Comparison of ENCODE assay signal across 14 mouse cellular contexts in genomic region chr4:88994486-88994885, GRCm38 (mm10).
"Had no signal": no experiment of that assay in that cellular context is flagged by ENCODE, and none has a peak within 500 bp of the region (broad histone marks: within the 10 kb centered on the region; RNA-seq: fewer than 3 reads in every experiment).

No protein-coding gene starts in this region.

- H3K4me3 ChIP-seq: kidney, embryonic 15.5 days; layer of hippocampus, adult 2 months; left cerebral cortex, adult 2 months; liver, embryonic 13.5 days; megakaryocyte, embryonic 14.5 days had no signal

- H3K9me3 ChIP-seq: kidney, embryonic 15.5 days; liver, embryonic 13.5 days; megakaryocyte, embryonic 14.5 days had no signal

- H3K27ac ChIP-seq: kidney, embryonic 15.5 days; layer of hippocampus, adult 2 months; left cerebral cortex, adult 2 months; liver, embryonic 13.5 days; macrophage had no signal

- DNase-seq: kidney, postnatal 10 days; layer of hippocampus, adult 9-11 months; liver, embryonic 13.5 days; lung, embryonic 14.5 days; midbrain, embryonic 14.5 days; thymus, adult 18-20 months; thymus, postnatal 36 days had no signal

- H3K27me3 ChIP-seq: kidney, embryonic 15.5 days; liver, embryonic 13.5 days; megakaryocyte, embryonic 14.5 days had no signal

- H3K36me3 ChIP-seq: kidney, embryonic 15.5 days; liver, embryonic 13.5 days had no signal

- H3K4me1 ChIP-seq: kidney, embryonic 15.5 days had no signal

- ATAC-seq: lung, postnatal 0 days had no signal

- H3K9ac ChIP-seq: kidney, embryonic 15.5 days; liver, embryonic 13.5 days; lung, embryonic 14.5 days had no signal

- H3K4me2 ChIP-seq: kidney, embryonic 15.5 days; liver, embryonic 13.5 days; lung, embryonic 14.5 days; midbrain, embryonic 11.5 days had no signal
